Mouse (Mus musculus): ENCODE results near the gene Npnt. TPM values are rescaled to one million over a fixed set of nuclear protein-coding genes. Genes with fewer than 3 reads are reported as not detected.
A peak's percentile ranks its signal among the peaks of the same experiment; 100 is the strongest.

The Npnt gene
- 21.8 and 25.6 TPM in 2 replicates for polyA plus RNA-seq (2015; fragmentation: Nextera tagmentation; extraction: Ambion mirVana)

GRCm38 (mm10) chr3:132949791-132950528 lies at the start of gene Npnt:
TSS of gene Npnt (minus strand) at chr3:132950291.
- under 1% methylated on average over 75 of the region's 82 CpGs for WGBS
- Histone ChIP-seq H3K36me3 (no peaks in the 10 kb centered on the region), H3K4me2 (peak within 1 kb of the TSS; percentile 99), H3K9me3 (no peaks in the 10 kb centered on the region), H3K27me3 (replicated peaks) (0 out of 2 replicates have a peak, but pooled peaks cover 7% of the 10 kb centered on the region), H3K27ac (replicated peaks) (no peak within 1 kb of the TSS), H3K4me1 (peaks cover 20% of the 10 kb centered on the region), H3K9ac (peak within 1 kb of the TSS; percentile 84), H3K4me3 (peak within 1 kb of the TSS; percentile 81)
- peak; percentile 69; the same call in 1 of the 2 replicates for ATAC-seq (ENCODE audit: extremely low read depth, insufficient number of reproducible peaks, low FRiP score, low TSS enrichment)

GRCm38 (mm10) chr3:132996299-132996698 lies 46.2 kb upstream of the Npnt start:
- H3K4me1 ChIP-seq, result no peaks in the 10 kb centered on the region
- H3K36me3 ChIP-seq, result peaks cover 28% of the 10 kb centered on the region
- 83% methylated on average over 9 of the region's 9 CpGs for WGBS
- no peaks in the 10 kb centered on the region for H3K27me3 ChIP-seq (replicated peaks)
- no peak overlapping the region for H3K9ac ChIP-seq
- ATAC-seq (ENCODE audit: extremely low read depth, insufficient number of reproducible peaks, low FRiP score, low TSS enrichment), result no peak
- no peak overlapping the region for H3K27ac ChIP-seq (replicated peaks)
- no peak overlapping the region for H3K4me3 ChIP-seq
- H3K4me2 ChIP-seq, result no peak overlapping the region
- H3K9me3 ChIP-seq, result no peaks in the 10 kb centered on the region

- Histone ChIP-seq H3K27ac (replicated peaks) (no peak overlapping the region), H3K27me3 (replicated peaks) (no peaks in the 10 kb centered on the region), H3K9me3 (no peaks in the 10 kb centered on the region), H3K4me2 (no peak overlapping the region), H3K36me3 (peaks cover 28% of the 10 kb centered on the region), H3K4me1 (no peaks in the 10 kb centered on the region), H3K9ac (no peak overlapping the region), H3K4me3 (no peak overlapping the region)
- 78% methylated on average over 3 of the region's 3 CpGs for WGBS
- no peak for ATAC-seq (ENCODE audit: extremely low read depth, insufficient number of reproducible peaks, low FRiP score, low TSS enrichment)
Observed at GRCm38 (mm10) chr3:132995904-132996267, 45.8 kb upstream of the Npnt start.

GRCm38 (mm10) chr3:132995172-132995903 lies 45.2 kb upstream of the Npnt start:
- peaks cover 28% of the 10 kb centered on the region for H3K36me3 ChIP-seq
- no peak for ATAC-seq (ENCODE audit: extremely low read depth, insufficient number of reproducible peaks, low FRiP score, low TSS enrichment)
- no peak overlapping the region for H3K27ac ChIP-seq (replicated peaks)
- no peaks in the 10 kb centered on the region for H3K27me3 ChIP-seq (replicated peaks)
- H3K4me3 ChIP-seq, result no peak overlapping the region
- no peak overlapping the region for H3K9ac ChIP-seq
- no peak overlapping the region for H3K4me2 ChIP-seq
- H3K9me3 ChIP-seq, result no peaks in the 10 kb centered on the region
- 64% methylated on average over 7 of the region's 7 CpGs for WGBS
- no peaks in the 10 kb centered on the region for H3K4me1 ChIP-seq

GRCm38 (mm10) chr3:132986188-132986587 lies 36.1 kb upstream of the Npnt start:
- no peaks in the 10 kb centered on the region for H3K27me3 ChIP-seq (replicated peaks)
- H3K9me3 ChIP-seq, result no peaks in the 10 kb centered on the region
- H3K9ac ChIP-seq, result no peak overlapping the region
- 76% methylated on average over 5 of the region's 5 CpGs for WGBS
- no peak overlapping the region for H3K4me3 ChIP-seq
- ATAC-seq (ENCODE audit: extremely low read depth, insufficient number of reproducible peaks, low FRiP score, low TSS enrichment), result no peak
- H3K27ac ChIP-seq (replicated peaks), result no peak overlapping the region
- peaks cover 9% of the 10 kb centered on the region for H3K4me1 ChIP-seq
- H3K4me2 ChIP-seq, result no peak overlapping the region
- H3K36me3 ChIP-seq, result peaks cover 22% of the 10 kb centered on the region

GRCm38 (mm10) chr3:132983845-132984485 lies 33.9 kb upstream of the Npnt start:
- H3K27me3 ChIP-seq (replicated peaks), result no peaks in the 10 kb centered on the region
- ATAC-seq (ENCODE audit: extremely low read depth, insufficient number of reproducible peaks, low FRiP score, low TSS enrichment), result no peak
- no peak overlapping the region for H3K9ac ChIP-seq
- no peak overlapping the region for H3K4me3 ChIP-seq
- peak overlapping the region; percentile 50 for H3K27ac ChIP-seq (replicated peaks)
- WGBS, result 20% methylated on average over 4 of the region's 4 CpGs
- no peak overlapping the region for H3K4me2 ChIP-seq
- no peaks in the 10 kb centered on the region for H3K9me3 ChIP-seq
- H3K36me3 ChIP-seq, result peaks cover 42% of the 10 kb centered on the region
- H3K4me1 ChIP-seq, result peaks cover 9% of the 10 kb centered on the region

- WGBS, result 99% methylated on average over 2 of the region's 2 CpGs
- Histone ChIP-seq H3K4me3 (no peak overlapping the region), H3K4me1 (peaks cover 9% of the 10 kb centered on the region), H3K4me2 (no peak overlapping the region), H3K9ac (no peak overlapping the region), H3K27me3 (replicated peaks) (no peaks in the 10 kb centered on the region), H3K27ac (replicated peaks) (no peak overlapping the region), H3K9me3 (no peaks in the 10 kb centered on the region; the same call in 1 of the 2 replicates), H3K36me3 (peaks cover 40% of the 10 kb centered on the region)
- no peak for ATAC-seq (ENCODE audit: extremely low read depth, insufficient number of reproducible peaks, low FRiP score, low TSS enrichment)
Observed at GRCm38 (mm10) chr3:132981968-132982367, 31.9 kb upstream of the Npnt start.

GRCm38 (mm10) chr3:132979781-132980461 lies 29.8 kb upstream of the Npnt start:
- H3K4me3 ChIP-seq, result no peak overlapping the region
- H3K27ac ChIP-seq (replicated peaks), result no peak overlapping the region
- H3K4me1 ChIP-seq, result peaks cover 9% of the 10 kb centered on the region
- no peaks in the 10 kb centered on the region for H3K27me3 ChIP-seq (replicated peaks)
- no peaks in the 10 kb centered on the region; the same call in 1 of the 2 replicates for H3K9me3 ChIP-seq
- peaks cover 30% of the 10 kb centered on the region for H3K36me3 ChIP-seq
- no peak for ATAC-seq (ENCODE audit: extremely low read depth, insufficient number of reproducible peaks, low FRiP score, low TSS enrichment)
- H3K4me2 ChIP-seq, result no peak overlapping the region
- no peak overlapping the region for H3K9ac ChIP-seq
- WGBS, result 86% methylated on average over 12 of the region's 12 CpGs

- Histone ChIP-seq H3K36me3 (no peaks in the 10 kb centered on the region), H3K27me3 (replicated peaks) (no peaks in the 10 kb centered on the region), H3K27ac (replicated peaks) (no peak overlapping the region), H3K4me3 (no peak overlapping the region), H3K9ac (no peak overlapping the region), H3K4me1 (peaks cover 3% of the 10 kb centered on the region; the same call in 1 of the 2 replicates), H3K9me3 (no peaks in the 10 kb centered on the region), H3K4me2 (no peak overlapping the region)
- WGBS, result 73% methylated on average over 5 of the region's 5 CpGs
- ATAC-seq (ENCODE audit: extremely low read depth, insufficient number of reproducible peaks, low FRiP score, low TSS enrichment), result no peak
Observed at GRCm38 (mm10) chr3:132966255-132966654, 16.2 kb upstream of the Npnt start.

- Histone ChIP-seq H3K4me2 (no peak overlapping the region), H3K9ac (no peak overlapping the region), H3K36me3 (no peaks in the 10 kb centered on the region), H3K9me3 (no peaks in the 10 kb centered on the region), H3K27ac (replicated peaks) (no peak overlapping the region), H3K27me3 (replicated peaks) (no peaks in the 10 kb centered on the region), H3K4me3 (no peak overlapping the region), H3K4me1 (peaks cover 3% of the 10 kb centered on the region; the same call in 1 of the 2 replicates)
- no peak for ATAC-seq (ENCODE audit: extremely low read depth, insufficient number of reproducible peaks, low FRiP score, low TSS enrichment)
- 58% methylated on average over 9 of the region's 9 CpGs for WGBS
Observed at GRCm38 (mm10) chr3:132964715-132965507, 14.8 kb upstream of the Npnt start.

All from heart, embryonic 13.5 days (tissue).